Mouse (Mus musculus): Measurements from ENCODE around the gene Gm11757.
"Not testable (repeated sequence)": the region's sequence is repeated elsewhere in the genome, so short reads cannot be mapped to it uniquely, and the experiment has no call there.

Gm11757 gene

GRCm38 (mm10) chr4:73891012-73891411, at the start of gene Gm11757:
Gm11757 (minus strand) TSS chr4:73891112.
- DNase-seq (ENCODE audit: low read depth, low spot score): not testable (repeated sequence)

GRCm38 (mm10) chr4:73920660-73921059, 29.7 kb upstream of the Gm11757 start, which contains the start of gene Gm11756:
Gm11756 (minus strand) TSS chr4:73920760.
- DNase-seq (ENCODE audit: low read depth, low spot score): not testable (repeated sequence)

- DNase-seq (ENCODE audit: low read depth, low spot score): not testable (repeated sequence)
Measured at GRCm38 (mm10) chr4:73905853-73906252, 14.9 kb upstream of the Gm11757 start, which contains the start of gene Gm13871. Gm13871 (minus strand) TSS chr4:73905953.

GRCm38 (mm10) chr4:73876166-73876565, 14.7 kb downstream of the Gm11757 start, which contains the start of gene Gm11758:
Gm11758 (minus strand) TSS chr4:73876266.
- not testable (repeated sequence) for DNase-seq (ENCODE audit: low read depth, low spot score)

Measured in 3T3-L1 (cell line).